Mouse (Mus musculus) spleen, adult 2 months (tissue): ENCODE data around the gene Coil.

Source experiments
- CTCF ChIP-seq: fragments of 200-500 bp; IDR thresholded peaks from 2 replicates; pipeline ENCODE4 v1.5.1; 2011; ENCODE audit warnings: mild to moderate bottlenecking, inconsistent platforms; ENCODE audit not compliant: insufficient read depth, insufficient read length, insufficient replicate concordance; ENCODE audit errors: extremely low read depth
- POLR2A ChIP-seq: fragments of 200-500 bp; IDR thresholded peaks from 2 replicates; pipeline ENCODE4 v1.6.1; 2011; ENCODE audit warnings: low read depth, low read length, inconsistent platforms

DNA sequence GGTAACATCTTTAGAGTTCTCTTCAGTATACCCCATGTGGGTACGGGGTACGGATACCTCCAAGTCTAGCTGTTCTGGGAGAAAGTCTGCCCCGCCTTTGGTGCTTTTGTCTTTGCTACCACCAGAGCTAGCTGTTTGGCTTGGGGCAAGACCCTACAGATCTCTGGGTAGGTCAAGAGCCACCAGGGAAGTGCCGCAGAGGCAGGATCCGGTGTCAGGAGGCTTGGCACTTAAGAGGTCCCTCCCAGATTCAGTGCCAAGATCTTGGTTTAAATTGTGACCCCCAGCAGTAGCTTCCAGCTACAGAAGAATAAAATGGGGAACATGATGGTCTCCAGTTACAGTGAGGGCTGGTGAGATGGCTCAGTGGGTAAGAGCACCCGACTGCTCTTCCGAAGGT, 31.5 kb downstream of the Coil start:
- TF ChIP-seq CTCF (no peak), POLR2A (no peak)
